Mouse (Mus musculus) MN1 (cell line): ENCODE results near the gene Nup54.

Source experiments
- DNase-seq: peaks from one replicate; pipeline ENCODE4 v3.0.0-alpha.2; 2016; ENCODE audit warnings: low spot score

The Nup54 gene

GRCm38 (mm10) chr5:92435025-92435584 is at the start of gene Nup54:
Gene Nup54 (minus strand): TSS chr5:92435219.
- peak; percentile 96 for DNase-seq

- no peak for DNase-seq
Observed at GRCm38 (mm10) chr5:92472863-92473262, 37.8 kb upstream of the Nup54 start.

GRCm38 (mm10) chr5:92471531-92471930 is 36.5 kb upstream of the Nup54 start:
- no peak for DNase-seq

- DNase-seq: peak; percentile 74
Observed at GRCm38 (mm10) chr5:92469201-92470130, 34.4 kb upstream of the Nup54 start.

GRCm38 (mm10) chr5:92468234-92468633 is 33.2 kb upstream of the Nup54 start:
- peak; percentile 48 for DNase-seq

GRCm38 (mm10) chr5:92467102-92467766 is 32.2 kb upstream of the Nup54 start:
- DNase-seq: no peak

- DNase-seq: no peak
Observed at GRCm38 (mm10) chr5:92465511-92465910, 30.5 kb upstream of the Nup54 start.

- peak; percentile 85 for DNase-seq
Observed at GRCm38 (mm10) chr5:92461321-92461720, 26.3 kb upstream of the Nup54 start.

GRCm38 (mm10) chr5:92458726-92459125 is 23.7 kb upstream of the Nup54 start:
- DNase-seq: no peak

- DNase-seq: no peak
Observed at GRCm38 (mm10) chr5:92457410-92457809, 22.4 kb upstream of the Nup54 start.

- no peak for DNase-seq
Observed at GRCm38 (mm10) chr5:92452876-92453275, 17.9 kb upstream of the Nup54 start.

- no peak for DNase-seq
Observed at GRCm38 (mm10) chr5:92446736-92447135, 11.7 kb upstream of the Nup54 start.

GRCm38 (mm10) chr5:92445016-92445415 is 10.0 kb upstream of the Nup54 start:
- no peak for DNase-seq

GRCm38 (mm10) chr5:92442914-92443313 is 7.9 kb upstream of the Nup54 start:
- no peak for DNase-seq

- DNase-seq: no peak
Observed at GRCm38 (mm10) chr5:92441494-92441893, 6.5 kb upstream of the Nup54 start.

- no peak for DNase-seq
Observed at GRCm38 (mm10) chr5:92438540-92438939, 3.5 kb upstream of the Nup54 start.

GRCm38 (mm10) chr5:92434571-92434985 is 441 bp downstream of the Nup54 start:
- DNase-seq: peak; percentile 50

GRCm38 (mm10) chr5:92434070-92434469 is 949 bp downstream of the Nup54 start:
- DNase-seq: peak; percentile 24

GRCm38 (mm10) chr5:92431611-92432010 is 3.4 kb downstream of the Nup54 start:
- DNase-seq: no peak

- no peak for DNase-seq
Observed at GRCm38 (mm10) chr5:92430723-92431122, 4.3 kb downstream of the Nup54 start.

GRCm38 (mm10) chr5:92424126-92424525 is 10.9 kb downstream of the Nup54 start:
- no peak for DNase-seq

GRCm38 (mm10) chr5:92413982-92414375 is 21.0 kb downstream of the Nup54 start:
- no peak for DNase-seq
